Mouse (Mus musculus) left cerebral cortex, postnatal 10 days (tissue): ENCODE results near the gene Cyp26c1. TPM values are rescaled to one million over a fixed set of nuclear protein-coding genes. Genes with fewer than 3 reads are reported as not detected.

Source experiments
- total RNA-seq, 2 experiments: library from RNA; stranded (reverse); gene quantifications; 2 replicates each; pipeline ENCODE4 v1.2.3; 2021

Cyp26c1 gene
- total RNA-seq, 2 experiments from 2014 or later: 0.20 TPM; not detected in 1

Other genes with a start within 250 kb of the Cyp26c1 start
- 10 to 100 TPM; 52.9 to 53.6 TPM for gene Exoc6, start 135.2 kb upstream of the Cyp26c1 start, total RNA-seq
- gene Cyp26a1, start 12.2 kb downstream of the Cyp26c1 start, total RNA-seq: under 1 TPM in 1 of 2 experiments, not detected in 1; 0.34 TPM